11 mouse cellular contexts compared by ENCODE assay signal in the genomic region with DNA sequence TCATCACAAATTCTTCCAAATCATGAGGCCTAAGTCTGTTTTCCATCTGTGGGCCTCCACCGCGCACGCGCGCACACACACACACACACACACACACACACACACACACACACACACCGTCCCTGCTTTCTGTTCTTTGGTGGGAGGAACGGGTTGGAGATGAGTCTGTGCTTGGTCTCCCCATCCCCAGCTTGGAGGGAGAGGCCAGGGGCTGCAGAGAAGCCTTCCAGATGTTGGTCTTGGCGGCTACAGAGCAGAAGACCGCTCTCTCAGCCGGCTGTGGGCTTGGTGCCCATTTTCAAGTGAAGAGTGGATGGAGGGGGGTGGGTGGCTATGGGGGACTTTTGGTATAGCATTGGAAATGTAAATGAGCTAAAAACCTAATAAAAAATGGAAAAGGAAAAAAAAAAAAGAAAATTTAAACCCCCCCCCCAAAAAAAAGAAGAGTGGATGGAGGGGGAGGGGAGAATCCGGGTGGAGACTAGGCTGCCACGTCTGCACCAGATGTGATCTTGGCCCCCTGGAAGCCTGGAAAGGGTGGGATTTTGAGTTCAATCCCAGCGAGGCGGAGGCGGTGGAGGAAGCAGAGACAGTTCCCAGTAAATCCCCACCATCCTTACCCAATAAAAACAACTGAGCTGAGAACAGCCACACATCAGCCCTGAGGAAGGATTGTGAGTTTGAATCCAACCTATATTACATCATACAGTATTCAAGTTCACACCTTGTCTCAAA. TPM values are rescaled to one million over a fixed set of nuclear protein-coding genes. Genes with fewer than 3 reads are reported as not detected.
DNase-seq lines count a peak whose midpoint lies in the region; ATAC-seq and TF ChIP-seq lines count a peak whose summit lies in the region.
"Had no signal": no experiment of that assay in that cellular context is flagged by ENCODE, and none has a peak within 500 bp of the region (broad histone marks: within the 10 kb centered on the region; RNA-seq: fewer than 3 reads in every experiment).

No protein-coding gene starts in this region.

- no peak overlapping the region for H3K9ac ChIP-seq in forebrain, embryonic 13.5 days

- H3K4me1 ChIP-seq in forebrain, embryonic 13.5 days, result no peaks in the 10 kb centered on the region

- no peak overlapping the region for H3K27ac ChIP-seq in forebrain, embryonic 13.5 days

- no peaks in the 10 kb centered on the region for H3K36me3 ChIP-seq in forebrain, embryonic 13.5 days (ENCODE audit: poor library complexity, severe bottlenecking)

- peaks cover 8% of the 10 kb centered on the region for H3K27me3 ChIP-seq in forebrain, embryonic 13.5 days

- no peak overlapping the region for H3K4me2 ChIP-seq in forebrain, embryonic 13.5 days

- DNase-seq in kidney, postnatal 4 days, result peak; percentile 80 to 86
- no peak for DNase-seq in kidney, postnatal 25 days
- DNase-seq in brain, embryonic 14.5 days (ENCODE audit: low read depth), result peak; percentile 14
- peak; percentile 42 to 75 for DNase-seq in gastrocnemius, postnatal 4 days (ENCODE audit: low spot score in 2 of 2)
- peak; percentile 56 to 88 for DNase-seq in lung, postnatal 4 days
- DNase-seq in right cerebral cortex, postnatal 10 days (ENCODE audit: low spot score in 2 of 2), result no peak
- DNase-seq in cerebellum, adult 8-10 months, result no peak
- DNase-seq: adrenal gland, adult 2 months; cerebellum, adult 9-10 months had no signal

- TF ChIP-seq POLR2A in brain, embryonic 14.5 days (IDR thresholded peaks at IDR 0.05; ENCODE audit: borderline replicate concordance, extremely low read depth, insufficient read depth, insufficient read length, poor library complexity, severe bottlenecking), result no peak

- ATAC-seq in forebrain, embryonic 13.5 days, result no peak

- no peaks in the 10 kb centered on the region for H3K9me3 ChIP-seq in forebrain, embryonic 13.5 days (replicated peaks)

- 68% methylated on average over 15 of the region's 15 CpGs for WGBS in forebrain, embryonic 13.5 days

- no peak overlapping the region for H3K4me3 ChIP-seq in forebrain, embryonic 13.5 days
- H3K4me3 ChIP-seq: myocyte had no signal

- no peak for TF ChIP-seq CTCF in brain, embryonic 14.5 days (IDR thresholded peaks at IDR 0.05; ENCODE audit: borderline replicate concordance, extremely low read depth, insufficient read depth, insufficient read length)

RNA-seq across cellular contexts. Expression of a gene that starts 10.5 kb away (rescaled TPM):
- polyA plus RNA-seq in brain, embryonic 14.5 days (2012; rRNA removed), result 4.7 and 6.0 TPM in 2 replicates
- 10 to 100 TPM; 19.8 to 20.2 TPM for total RNA-seq in gastrocnemius, postnatal 4 days (2021)
- 6.8 and 10.3 TPM in 2 replicates for polyA plus RNA-seq in forebrain, embryonic 13.5 days (2015; fragmentation: Nextera tagmentation; extraction: Ambion mirVana)

RNA-seq across cellular contexts. Expression of a gene that starts 15.4 kb away (rescaled TPM):
- 81.1 and 85.4 TPM in 2 replicates for polyA plus RNA-seq in brain, embryonic 14.5 days (2012; rRNA removed)
- 10 to 100 TPM; 42.7 to 49.2 TPM for total RNA-seq in gastrocnemius, postnatal 4 days (2021)
- 115 and 124 TPM in 2 replicates for polyA plus RNA-seq in forebrain, embryonic 13.5 days (2015; fragmentation: Nextera tagmentation; extraction: Ambion mirVana)

RNA-seq across cellular contexts. Expression of a gene that starts 27.4 kb away (rescaled TPM):
- 90.1 and 103 TPM in 2 replicates for polyA plus RNA-seq in brain, embryonic 14.5 days (2012; rRNA removed)
- 10 to 100 TPM; 44.5 to 46.0 TPM for total RNA-seq in gastrocnemius, postnatal 4 days (2021)
- polyA plus RNA-seq in forebrain, embryonic 13.5 days (2015; fragmentation: Nextera tagmentation; extraction: Ambion mirVana), result 92.4 and 103 TPM in 2 replicates

RNA-seq across cellular contexts. Expression of a gene that starts 28.7 kb away (rescaled TPM):
- polyA plus RNA-seq in brain, embryonic 14.5 days (2012; rRNA removed), result 3.0 and 3.9 TPM in 2 replicates
- total RNA-seq in gastrocnemius, postnatal 4 days (2021), result 1 to 10 TPM; 5.4 to 6.7 TPM
- 2.4 and 2.8 TPM in 2 replicates for polyA plus RNA-seq in forebrain, embryonic 13.5 days (2015; fragmentation: Nextera tagmentation; extraction: Ambion mirVana)

RNA-seq across cellular contexts. Expression of a gene that starts 42.1 kb away (rescaled TPM):
- polyA plus RNA-seq in brain, embryonic 14.5 days (2012; rRNA removed), result 0.08 and 0.13 TPM in 2 replicates
- total RNA-seq in gastrocnemius, postnatal 4 days (2021), result not detected
- polyA plus RNA-seq in forebrain, embryonic 13.5 days (2015; fragmentation: Nextera tagmentation; extraction: Ambion mirVana), result 0.17 and 0.37 TPM in 2 replicates

Comparison
In these comparisons a context has a peak if more than half of its experiments do, and no peak if none do; other contexts are left out.
1. DNase-seq: peak in kidney, postnatal 4 days (2 of 2), brain, embryonic 14.5 days (single experiment), gastrocnemius, postnatal 4 days (2 of 2) and lung, postnatal 4 days (2 of 2); none in kidney, postnatal 25 days (0 of 2), right cerebral cortex, postnatal 10 days (0 of 2) and cerebellum, adult 8-10 months (single experiment).